Mouse (Mus musculus) E14TG2a.4 (cell line): ENCODE results near the gene Dhx15.

Experiments used
- CTCF ChIP-seq: conservative IDR thresholded peaks from 2 replicates; pipeline ENCODE4 v1.5.1; 2014; ENCODE audit warnings: low read length
- NANOG ChIP-seq: IDR thresholded peaks from 2 replicates; pipeline ENCODE4 v1.6.1; 2014; ENCODE audit warnings: borderline replicate concordance, low read length, mixed read lengths
- POU5F1 ChIP-seq: IDR thresholded peaks from 2 replicates; pipeline ENCODE4 v1.6.1; 2014; ENCODE audit warnings: low read length, borderline replicate concordance

- no peak for TF ChIP-seq CTCF
- TF ChIP-seq POU5F1, result no peak
- TF ChIP-seq NANOG, result no peak
These were observed 41.9 kb upstream of the Dhx15 start for GRCm38 (mm10) chr5:52232199-52232598.
